Mouse (Mus musculus): Measurements from ENCODE around the gene Ccnd2.

Ccnd2 gene

GRCm38 (mm10) chr6:127151565-127152105 lies 358 bp downstream of the Ccnd2 start:
- TF ChIP-seq GATA4 (IDR thresholded peaks at IDR 0.05; ENCODE audit: insufficient replicate concordance, low read length): no peak; the same call in 1 of the 2 replicates

GRCm38 (mm10) chr6:127150663-127151564 lies 1.1 kb downstream of the Ccnd2 start:
- peak; percentile 28; the same call in 1 of the 2 replicates for TF ChIP-seq GATA4 (IDR thresholded peaks at IDR 0.05; ENCODE audit: insufficient replicate concordance, low read length)

- no peak for TF ChIP-seq GATA4 (IDR thresholded peaks at IDR 0.05; ENCODE audit: insufficient replicate concordance, low read length)
Measured at GRCm38 (mm10) chr6:127149944-127150662, 1.9 kb downstream of the Ccnd2 start.

- no peak for TF ChIP-seq GATA4 (IDR thresholded peaks at IDR 0.05; ENCODE audit: insufficient replicate concordance, low read length)
Measured at GRCm38 (mm10) chr6:127149303-127149943, 2.6 kb downstream of the Ccnd2 start.

GRCm38 (mm10) chr6:127148526-127149302 lies 3.3 kb downstream of the Ccnd2 start:
- TF ChIP-seq GATA4 (IDR thresholded peaks at IDR 0.05; ENCODE audit: insufficient replicate concordance, low read length): no peak

GRCm38 (mm10) chr6:127147665-127148064 lies 4.3 kb downstream of the Ccnd2 start:
- TF ChIP-seq GATA4 (IDR thresholded peaks at IDR 0.05; ENCODE audit: insufficient replicate concordance, low read length): no peak

- TF ChIP-seq GATA4 (IDR thresholded peaks at IDR 0.05; ENCODE audit: insufficient replicate concordance, low read length): no peak
Measured at GRCm38 (mm10) chr6:127146322-127146947, 5.6 kb downstream of the Ccnd2 start.

- peak; percentile 39; the same call in 1 of the 2 replicates for TF ChIP-seq GATA4 (IDR thresholded peaks at IDR 0.05; ENCODE audit: insufficient replicate concordance, low read length)
Measured at GRCm38 (mm10) chr6:127145464-127146190, 6.4 kb downstream of the Ccnd2 start.

GRCm38 (mm10) chr6:127143576-127144288 lies 8.3 kb downstream of the Ccnd2 start:
- no peak for TF ChIP-seq GATA4 (IDR thresholded peaks at IDR 0.05; ENCODE audit: insufficient replicate concordance, low read length)

GRCm38 (mm10) chr6:127143124-127143520 lies 8.9 kb downstream of the Ccnd2 start:
- TF ChIP-seq GATA4 (IDR thresholded peaks at IDR 0.05; ENCODE audit: insufficient replicate concordance, low read length): no peak

- no peak for TF ChIP-seq GATA4 (IDR thresholded peaks at IDR 0.05; ENCODE audit: insufficient replicate concordance, low read length)
Measured at GRCm38 (mm10) chr6:127142154-127143123, 9.6 kb downstream of the Ccnd2 start.

- no peak for TF ChIP-seq GATA4 (IDR thresholded peaks at IDR 0.05; ENCODE audit: insufficient replicate concordance, low read length)
Measured at GRCm38 (mm10) chr6:127138962-127139361, 13.0 kb downstream of the Ccnd2 start.
